Mouse (Mus musculus) neural tube, embryonic 13.5 days (tissue): ENCODE data around the gene Rufy3. TPM values are rescaled to one million over a fixed set of nuclear protein-coding genes. Genes with fewer than 3 reads are reported as not detected.
A peak's percentile ranks its signal among the peaks of the same experiment; 100 is the strongest.

Source experiments
- ATAC-seq: fragments of 200-750 bp; cut with Nextera tagmentation; 2 replicates; pipeline ENCODE4 v1.8.0; 2017; ENCODE audit warnings: low read depth, mild to moderate bottlenecking, moderate TSS enrichment, moderate library complexity
- H3K27ac ChIP-seq: fragments of 300-500 bp; sonication (generic); replicated peaks from 2 replicates; pipeline ENCODE4 v1.5.1; 2015; ENCODE audit warnings: moderate library complexity, mild to moderate bottlenecking, inconsistent platforms
- H3K27me3 ChIP-seq: fragments of 300-500 bp; sonication (generic); 2 replicates; pipeline ENCODE4 v1.6.1; 2015; ENCODE audit warnings: mild to moderate bottlenecking, inconsistent platforms
- H3K36me3 ChIP-seq: fragments of 300-500 bp; sonication (generic); 2 replicates; pipeline ENCODE4 v1.6.1; 2015; ENCODE audit warnings: mild to moderate bottlenecking, inconsistent platforms
- H3K4me1 ChIP-seq: fragments of 300-500 bp; sonication (generic); replicated peaks from 2 replicates; pipeline ENCODE4 v1.6.1; 2015; ENCODE audit warnings: inconsistent platforms
- H3K4me2 ChIP-seq: fragments of 300-500 bp; sonication (generic); 2 replicates; pipeline ENCODE4 v1.6.1; 2015; ENCODE audit warnings: inconsistent platforms, mild to moderate bottlenecking, moderate library complexity
- H3K4me3 ChIP-seq: fragments of 300-500 bp; sonication (generic); 2 replicates; pipeline ENCODE4 v1.5.1; 2015; ENCODE audit warnings: mild to moderate bottlenecking, inconsistent platforms
- H3K9ac ChIP-seq: fragments of 300-500 bp; sonication (generic); 2 replicates; pipeline ENCODE4 v1.6.1; 2015; ENCODE audit warnings: moderate library complexity, mild to moderate bottlenecking, inconsistent platforms
- H3K9me3 ChIP-seq: fragments of 300-500 bp; sonication (generic); 2 replicates; pipeline ENCODE4 v1.6.1; 2016; ENCODE audit warnings: inconsistent platforms
- WGBS: fragments of 180-500 bp; shearing (Covaris S2); methylation state at CpG from one replicate; pipeline ENCODE4 v1.1.7; 2015; 5-methylcytosine and 5-hydroxymethylcytosine counted together
- polyA plus RNA-seq: library from polyadenylated mRNA; unstranded; fragments of >200 nt; fragmentation: Nextera tagmentation; extraction: Ambion mirVana; gene quantifications from 2 replicates; pipeline ENCODE4 v1.2.1, GENCODE M21; 2015

The Rufy3 gene
- polyA plus RNA-seq, 1 experiment from 2014 or later, result 291 TPM

- no peak overlapping the region for H3K4me3 ChIP-seq
- H3K9ac ChIP-seq, result no peak overlapping the region
- H3K4me1 ChIP-seq, result peaks cover 23% of the 10 kb centered on the region
- no peaks in the 10 kb centered on the region for H3K9me3 ChIP-seq
- H3K36me3 ChIP-seq, result peaks cover 7% of the 10 kb centered on the region; the same call in 1 of the 2 replicates
- H3K27me3 ChIP-seq, result no peaks in the 10 kb centered on the region
- H3K27ac ChIP-seq, result no peak overlapping the region
- no peak for ATAC-seq
- no peak overlapping the region for H3K4me2 ChIP-seq
- 56% methylated on average over 1 of the region's 1 CpGs for whole genome bisulfite sequencing
Measured at GRCm38 (mm10) chr5:88558991-88559390, 5.8 kb upstream of the Rufy3 start.

- peaks cover 7% of the 10 kb centered on the region; the same call in 1 of the 2 replicates for H3K36me3 ChIP-seq
- no peak overlapping the region for H3K27ac ChIP-seq
- no peak overlapping the region for H3K4me2 ChIP-seq
- no peak for ATAC-seq
- no peak overlapping the region for H3K4me3 ChIP-seq
- 86% methylated on average over 9 of the region's 9 CpGs for WGBS
- H3K9me3 ChIP-seq, result no peaks in the 10 kb centered on the region
- H3K27me3 ChIP-seq, result no peaks in the 10 kb centered on the region
- peaks cover 12% of the 10 kb centered on the region for H3K4me1 ChIP-seq
- H3K9ac ChIP-seq, result no peak overlapping the region
Measured at GRCm38 (mm10) chr5:88561080-88561814, 3.6 kb upstream of the Rufy3 start.

- no peaks in the 10 kb centered on the region for H3K27me3 ChIP-seq
- H3K27ac ChIP-seq, result no peak overlapping the region
- H3K4me3 ChIP-seq, result no peak overlapping the region
- peaks cover 17% of the 10 kb centered on the region for H3K4me1 ChIP-seq
- no peaks in the 10 kb centered on the region for H3K36me3 ChIP-seq
- H3K9ac ChIP-seq, result no peak overlapping the region
- no peaks in the 10 kb centered on the region for H3K9me3 ChIP-seq
- WGBS, result 78% methylated on average over 8 of the region's 8 CpGs
- no peak overlapping the region for H3K4me2 ChIP-seq
- ATAC-seq, result no peak
Measured at GRCm38 (mm10) chr5:88562863-88563780, 1.7 kb upstream of the Rufy3 start.

GRCm38 (mm10) chr5:88565148-88566033, 551 bp downstream of the Rufy3 start:
- H3K9ac ChIP-seq, result peak overlapping the region; percentile 92
- 0 out of 2 replicates have a peak, but pooled peaks cover 3% of the 10 kb centered on the region for H3K36me3 ChIP-seq
- peaks cover 17% of the 10 kb centered on the region for H3K4me1 ChIP-seq
- WGBS, result under 1% methylated on average over 82 of the region's 119 CpGs
- peak overlapping the region; percentile 88 for H3K4me3 ChIP-seq
- H3K4me2 ChIP-seq, result peak overlapping the region; percentile 76
- no peaks in the 10 kb centered on the region for H3K27me3 ChIP-seq
- no peaks in the 10 kb centered on the region for H3K9me3 ChIP-seq
- ATAC-seq, result peak; percentile 75
- H3K27ac ChIP-seq, result peak overlapping the region; percentile 92

GRCm38 (mm10) chr5:88566034-88566841, 1.4 kb downstream of the Rufy3 start:
- H3K9ac ChIP-seq, result peak overlapping the region; percentile 92
- no peaks in the 10 kb centered on the region for H3K9me3 ChIP-seq
- peaks cover 17% of the 10 kb centered on the region for H3K4me1 ChIP-seq
- H3K27me3 ChIP-seq, result no peaks in the 10 kb centered on the region
- no peak for ATAC-seq
- 6% methylated on average over 14 of the region's 14 CpGs for WGBS
- peak overlapping the region; percentile 88 for H3K4me3 ChIP-seq
- H3K27ac ChIP-seq, result peak overlapping the region; percentile 92
- peaks cover 8% of the 10 kb centered on the region; the same call in 1 of the 2 replicates for H3K36me3 ChIP-seq
- peak overlapping the region; percentile 76 for H3K4me2 ChIP-seq

- Histone ChIP-seq H3K4me1 (peaks cover 17% of the 10 kb centered on the region), H3K27me3 (no peaks in the 10 kb centered on the region), H3K4me3 (no peak overlapping the region), H3K36me3 (peaks cover 8% of the 10 kb centered on the region; the same call in 1 of the 2 replicates), H3K9me3 (no peaks in the 10 kb centered on the region), H3K27ac (no peak overlapping the region), H3K4me2 (no peak overlapping the region), H3K9ac (no peak overlapping the region)
- WGBS, result 58% methylated on average over 3 of the region's 3 CpGs
- no peak for ATAC-seq
Measured at GRCm38 (mm10) chr5:88569541-88569940, 4.7 kb downstream of the Rufy3 start.

GRCm38 (mm10) chr5:88574829-88575228, 10.0 kb downstream of the Rufy3 start:
- Histone ChIP-seq H3K27me3 (no peaks in the 10 kb centered on the region), H3K36me3 (peaks cover 8% of the 10 kb centered on the region; the same call in 1 of the 2 replicates), H3K27ac (no peak overlapping the region), H3K4me2 (no peak overlapping the region), H3K4me1 (no peaks in the 10 kb centered on the region), H3K9ac (no peak overlapping the region), H3K9me3 (no peaks in the 10 kb centered on the region), H3K4me3 (no peak overlapping the region)
- WGBS, result 90% methylated on average over 3 of the region's 3 CpGs
- ATAC-seq, result no peak

- ATAC-seq, result no peak
- Histone ChIP-seq H3K27ac (no peak overlapping the region; the same call in 1 of the 2 replicates), H3K27me3 (no peaks in the 10 kb centered on the region), H3K4me2 (no peak overlapping the region), H3K9me3 (no peaks in the 10 kb centered on the region), H3K4me1 (no peaks in the 10 kb centered on the region), H3K36me3 (peaks cover 2% of the 10 kb centered on the region), H3K4me3 (no peak overlapping the region), H3K9ac (no peak overlapping the region)
- 75% methylated on average over 3 of the region's 3 CpGs for WGBS
Measured at GRCm38 (mm10) chr5:88575506-88576338, 10.9 kb downstream of the Rufy3 start.

GRCm38 (mm10) chr5:88580681-88581080, 15.8 kb downstream of the Rufy3 start:
- Histone ChIP-seq H3K4me1 (peaks cover 15% of the 10 kb centered on the region), H3K9me3 (no peaks in the 10 kb centered on the region), H3K36me3 (no peaks in the 10 kb centered on the region; the same call in 1 of the 2 replicates), H3K9ac (no peak overlapping the region), H3K4me2 (no peak overlapping the region), H3K4me3 (no peak overlapping the region), H3K27me3 (no peaks in the 10 kb centered on the region), H3K27ac (no peak overlapping the region)
- no peak for ATAC-seq
- 84% methylated on average over 10 of the region's 10 CpGs for WGBS

- 94% methylated on average over 6 of the region's 6 CpGs for WGBS
- no peak overlapping the region for H3K27ac ChIP-seq
- no peaks in the 10 kb centered on the region; the same call in 1 of the 2 replicates for H3K36me3 ChIP-seq
- no peak for ATAC-seq
- no peak overlapping the region for H3K4me2 ChIP-seq
- H3K4me1 ChIP-seq, result peaks cover 21% of the 10 kb centered on the region
- H3K27me3 ChIP-seq, result no peaks in the 10 kb centered on the region
- no peaks in the 10 kb centered on the region for H3K9me3 ChIP-seq
- no peak overlapping the region for H3K9ac ChIP-seq
- H3K4me3 ChIP-seq, result no peak overlapping the region
Measured at GRCm38 (mm10) chr5:88581343-88581742, 16.5 kb downstream of the Rufy3 start.
